Mouse (Mus musculus) heart, embryonic 13.5 days (tissue): ENCODE measurements around the gene Nrtn. TPM values are rescaled to one million over a fixed set of nuclear protein-coding genes. Genes with fewer than 3 reads are reported as not detected.

Source experiments
- ATAC-seq: fragments of 200-750 bp; cut with Nextera tagmentation; 2 replicates; pipeline ENCODE4 v1.8.0; 2017; ENCODE audit warnings: moderate TSS enrichment; ENCODE audit not compliant: insufficient number of reproducible peaks, low FRiP score, low TSS enrichment; ENCODE audit errors: extremely low read depth
- H3K27ac ChIP-seq: fragments of 300-500 bp; sonication (generic); replicated peaks from 2 replicates; pipeline ENCODE4 v1.5.1; 2015; ENCODE audit warnings: moderate library complexity, mild to moderate bottlenecking, inconsistent platforms
- H3K27me3 ChIP-seq: fragments of 300-500 bp; sonication (generic); replicated peaks from 2 replicates; pipeline ENCODE4 v1.6.1; 2015; ENCODE audit warnings: mild to moderate bottlenecking, inconsistent platforms
- H3K36me3 ChIP-seq: fragments of 300-500 bp; sonication (generic); 2 replicates; pipeline ENCODE4 v1.6.1; 2015; ENCODE audit warnings: mild to moderate bottlenecking, inconsistent platforms
- H3K4me1 ChIP-seq: fragments of 300-500 bp; sonication (generic); 2 replicates; pipeline ENCODE4 v1.6.1; 2015; ENCODE audit warnings: inconsistent platforms
- H3K4me2 ChIP-seq: fragments of 300-500 bp; sonication (generic); 2 replicates; pipeline ENCODE4 v1.6.1; 2015; ENCODE audit warnings: inconsistent platforms, mild to moderate bottlenecking, moderate library complexity
- H3K4me3 ChIP-seq: fragments of 300-500 bp; sonication (generic); 2 replicates; pipeline ENCODE4 v1.5.1; 2015; ENCODE audit warnings: moderate library complexity, mild to moderate bottlenecking, inconsistent platforms
- H3K9ac ChIP-seq: fragments of 300-500 bp; sonication (generic); 2 replicates; pipeline ENCODE4 v1.6.1; 2015; ENCODE audit warnings: inconsistent platforms, mild to moderate bottlenecking, moderate library complexity
- H3K9me3 ChIP-seq: fragments of 300-500 bp; sonication (generic); 2 replicates; pipeline ENCODE4 v1.6.1; 2016; ENCODE audit warnings: inconsistent platforms
- WGBS: fragments of 180-500 bp; shearing (Covaris S2); methylation state at CpG from one replicate; pipeline ENCODE4 v1.1.7; 2015; ENCODE audit warnings: mixed read lengths; 5-methylcytosine and 5-hydroxymethylcytosine counted together
- polyA plus RNA-seq: library from polyadenylated mRNA; unstranded; fragments of >200 nt; fragmentation: Nextera tagmentation; extraction: Ambion mirVana; gene quantifications from 2 replicates; pipeline ENCODE4 v1.2.1, GENCODE M21; 2015

Nrtn gene
- polyA plus RNA-seq, 1 experiment from 2014 or later, result 7.9 TPM

DNA sequence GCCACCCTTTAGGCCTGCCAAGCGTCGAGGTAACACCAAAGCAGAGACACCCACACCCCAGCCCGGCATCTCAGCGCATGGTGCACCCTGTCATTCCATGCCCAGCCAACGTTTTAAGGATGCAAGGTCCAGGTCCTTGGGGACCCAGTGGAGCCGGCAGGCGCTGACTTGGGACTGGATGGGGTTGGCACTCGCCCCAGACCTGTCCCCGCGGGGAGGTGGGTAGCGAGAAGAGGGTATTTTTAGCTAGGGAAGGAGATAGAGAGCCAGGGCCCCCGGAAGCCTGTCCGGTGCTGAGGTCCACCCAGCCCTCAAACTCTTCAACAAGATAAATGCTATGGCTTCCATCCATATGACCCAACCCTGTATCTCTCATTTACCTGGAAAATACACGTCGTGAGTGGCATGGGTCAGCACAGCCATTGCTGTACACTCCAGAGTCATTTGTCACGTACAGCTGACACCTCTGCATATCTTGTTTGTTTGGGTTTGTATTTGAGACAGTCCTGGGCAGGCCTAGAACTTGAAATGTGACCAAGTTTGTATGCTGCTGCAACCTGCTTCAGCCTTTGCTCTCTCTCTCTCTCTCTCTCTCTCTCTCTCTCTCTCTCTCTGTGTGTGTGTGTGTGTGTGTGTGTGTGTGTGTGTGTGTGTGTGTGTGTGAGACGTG, 17.1 kb downstream of the Nrtn start:
- peaks cover 24% of the 10 kb centered on the region for H3K27me3 ChIP-seq
- peak; percentile 49; the same call in 1 of the 2 replicates for ATAC-seq
- peaks cover 19% of the 10 kb centered on the region for H3K4me1 ChIP-seq
- peak overlapping the region; percentile 82 for H3K27ac ChIP-seq
- H3K9me3 ChIP-seq, result no peaks in the 10 kb centered on the region
- H3K36me3 ChIP-seq, result no peaks in the 10 kb centered on the region
- peak overlapping the region; percentile 35; the same call in 1 of the 2 replicates for H3K4me2 ChIP-seq
- no peak overlapping the region for H3K4me3 ChIP-seq
- WGBS, result 31% methylated on average over 17 of the region's 17 CpGs
- H3K9ac ChIP-seq, result no peak overlapping the region

DNA sequence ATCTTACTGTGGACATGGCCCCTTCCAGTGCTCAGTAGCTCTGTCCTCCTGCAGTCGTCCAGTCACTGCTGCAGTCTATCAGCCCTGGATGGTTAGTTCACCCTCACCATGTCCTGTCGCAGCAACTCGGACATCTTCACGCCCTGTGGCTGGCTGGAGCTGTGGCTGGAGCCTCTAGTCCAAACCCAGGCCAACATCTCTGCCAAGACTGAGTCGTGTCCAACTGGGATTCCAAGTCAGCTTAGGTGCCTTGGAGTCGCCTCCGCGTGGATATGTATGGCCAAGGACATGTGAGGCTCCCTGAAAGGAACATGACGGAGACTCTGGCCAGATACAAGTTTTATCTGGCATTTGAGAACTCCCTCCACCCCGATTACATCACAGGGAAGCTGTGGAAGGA, 19.1 kb downstream of the Nrtn start:
- H3K4me3 ChIP-seq, result no peak overlapping the region
- peaks cover 19% of the 10 kb centered on the region for H3K4me1 ChIP-seq
- H3K9ac ChIP-seq, result no peak overlapping the region
- no peaks in the 10 kb centered on the region for H3K36me3 ChIP-seq
- H3K4me2 ChIP-seq, result no peak overlapping the region
- no peaks in the 10 kb centered on the region for H3K9me3 ChIP-seq
- no peak overlapping the region for H3K27ac ChIP-seq
- H3K27me3 ChIP-seq, result peaks cover 36% of the 10 kb centered on the region
- no peak for ATAC-seq
- 76% methylated on average over 10 of the region's 10 CpGs for WGBS

DNA sequence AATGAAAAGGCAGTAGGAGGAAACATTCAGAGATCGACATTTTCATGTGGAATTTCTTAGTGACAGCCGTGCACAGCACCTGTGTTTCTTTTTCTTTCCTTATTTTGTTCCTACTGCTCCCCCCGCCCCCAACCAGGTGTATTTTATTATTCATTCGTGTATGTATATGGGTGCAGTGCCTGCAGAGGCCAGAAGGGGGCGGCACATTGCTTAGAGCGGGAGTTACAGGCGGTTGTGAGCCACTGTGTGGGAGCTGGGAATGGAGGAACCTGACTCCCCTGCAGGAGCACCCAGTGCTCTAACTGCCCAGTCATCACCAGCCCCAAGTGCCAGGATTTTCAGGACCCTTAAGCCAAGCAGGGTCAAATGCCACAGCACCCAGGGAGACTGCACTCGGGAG, 20.8 kb downstream of the Nrtn start:
- Histone ChIP-seq H3K9ac (no peak overlapping the region), H3K4me1 (peaks cover 19% of the 10 kb centered on the region), H3K4me2 (no peak overlapping the region), H3K36me3 (no peaks in the 10 kb centered on the region), H3K4me3 (no peak overlapping the region), H3K9me3 (no peaks in the 10 kb centered on the region), H3K27ac (no peak overlapping the region), H3K27me3 (peaks cover 50% of the 10 kb centered on the region)
- ATAC-seq, result no peak
- WGBS, result 41% methylated on average over 8 of the region's 8 CpGs

DNA sequence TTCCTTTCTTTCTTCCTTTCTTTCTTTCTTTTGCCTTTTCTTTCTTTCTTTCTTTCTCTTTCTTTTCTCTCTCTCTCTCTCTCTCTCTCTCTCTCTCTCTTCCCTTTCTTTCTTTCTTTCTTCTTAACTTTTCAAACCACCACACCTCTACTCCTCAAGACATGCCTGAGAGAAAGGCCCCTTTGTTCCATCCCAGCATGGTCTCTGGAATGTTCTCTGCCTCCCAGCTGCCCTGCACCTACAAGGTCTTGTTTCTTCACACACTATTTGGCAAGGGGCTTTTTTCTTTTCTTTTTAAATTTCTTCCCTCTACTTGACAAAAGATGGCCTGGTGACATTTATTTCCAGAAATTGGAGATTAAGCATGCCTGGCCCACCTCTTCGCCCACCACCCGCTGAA, 27.7 kb downstream of the Nrtn start:
- Histone ChIP-seq H3K36me3 (peaks cover 9% of the 10 kb centered on the region), H3K9ac (no peak overlapping the region), H3K4me3 (no peak overlapping the region), H3K4me2 (no peak overlapping the region), H3K27me3 (peaks cover 29% of the 10 kb centered on the region), H3K4me1 (peaks cover 34% of the 10 kb centered on the region), H3K27ac (no peak overlapping the region), H3K9me3 (no peaks in the 10 kb centered on the region)
- ATAC-seq, result no peak
- 45% methylated on average over 2 of the region's 2 CpGs for WGBS

DNA sequence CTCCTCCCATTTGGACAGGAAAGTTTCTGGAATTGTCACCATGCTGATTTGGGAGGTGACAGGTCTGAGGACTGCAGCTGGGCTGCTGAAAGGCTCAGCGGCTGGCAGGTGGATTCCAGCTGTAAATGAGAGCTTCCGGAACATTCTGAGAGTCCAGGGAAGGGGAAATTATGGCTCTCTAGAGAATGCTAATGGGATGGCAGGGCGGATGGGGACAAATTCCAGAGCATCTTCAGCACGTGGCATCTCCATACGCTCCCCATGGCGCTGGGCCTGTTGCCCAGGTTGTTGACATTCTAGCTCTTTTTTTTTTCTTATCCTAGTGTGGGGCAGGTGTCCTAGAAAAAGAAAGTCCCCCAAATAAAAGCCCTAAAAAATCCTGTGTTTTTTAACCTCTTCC, 28.2 kb downstream of the Nrtn start:
- H3K9me3 ChIP-seq, result no peaks in the 10 kb centered on the region
- WGBS, result 54% methylated on average over 6 of the region's 6 CpGs
- H3K4me1 ChIP-seq, result peaks cover 34% of the 10 kb centered on the region
- H3K4me3 ChIP-seq, result no peak overlapping the region
- H3K27ac ChIP-seq, result 0 out of 2 replicates have a peak overlapping the region, but pooled peaks have one; percentile 78
- peaks cover 13% of the 10 kb centered on the region for H3K36me3 ChIP-seq
- no peak overlapping the region for H3K4me2 ChIP-seq
- ATAC-seq, result no peak
- H3K9ac ChIP-seq, result no peak overlapping the region
- peaks cover 27% of the 10 kb centered on the region for H3K27me3 ChIP-seq

DNA sequence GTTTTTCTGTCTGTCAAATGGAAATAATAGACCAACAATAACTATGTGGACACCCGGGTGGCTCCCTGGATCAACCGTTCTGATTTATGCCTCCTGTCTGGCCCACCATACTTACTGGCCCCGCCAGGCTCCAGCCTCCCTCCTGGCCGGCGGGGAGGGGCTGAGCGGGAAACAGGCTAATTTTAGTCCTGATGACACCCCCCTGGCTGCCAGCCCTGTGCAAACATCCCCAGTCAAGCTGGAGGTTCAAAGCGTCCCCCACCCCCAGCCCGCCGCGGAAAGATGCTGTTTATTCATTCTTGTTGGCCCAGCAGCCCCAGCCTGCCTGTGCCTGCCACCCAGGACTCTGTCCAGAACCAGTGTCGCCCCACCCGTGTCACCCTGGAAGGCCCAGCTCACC, 29.2 kb downstream of the Nrtn start:
- Histone ChIP-seq H3K4me3 (peak overlapping the region; percentile 12; the same call in 1 of the 2 replicates), H3K4me2 (peak overlapping the region; percentile 54), H3K27ac (peak overlapping the region; percentile 78), H3K36me3 (peaks cover 23% of the 10 kb centered on the region), H3K27me3 (peaks cover 21% of the 10 kb centered on the region), H3K9me3 (no peaks in the 10 kb centered on the region), H3K9ac (peak overlapping the region; percentile 70), H3K4me1 (peaks cover 40% of the 10 kb centered on the region)
- WGBS, result 8% methylated on average over 12 of the region's 12 CpGs
- peak; percentile 23; the same call in 1 of the 2 replicates for ATAC-seq

DNA sequence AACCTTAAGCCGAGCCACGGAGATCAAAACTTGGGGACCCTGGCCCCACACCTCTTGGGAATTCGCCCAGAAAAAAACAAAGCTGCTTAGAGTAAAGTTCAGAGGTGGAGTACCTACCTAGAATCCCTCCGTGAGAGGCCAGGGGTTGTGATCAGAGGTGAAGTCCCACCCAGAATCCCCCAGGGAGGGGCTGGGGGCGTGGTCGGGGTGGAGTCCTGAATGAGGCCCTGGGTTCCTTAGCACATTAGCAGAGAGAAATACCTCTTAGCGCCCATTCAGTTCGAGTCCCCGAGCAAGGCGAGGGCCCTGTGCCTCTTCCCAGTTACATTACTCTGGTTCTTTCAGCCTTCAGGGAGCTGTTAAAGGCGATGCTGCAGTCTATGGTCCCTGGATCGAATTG, 29.7 kb downstream of the Nrtn start:
- Histone ChIP-seq H3K27me3 (peaks cover 19% of the 10 kb centered on the region), H3K4me3 (peak overlapping the region; percentile 12; the same call in 1 of the 2 replicates), H3K36me3 (peaks cover 28% of the 10 kb centered on the region), H3K27ac (peak overlapping the region; percentile 78), H3K9me3 (no peaks in the 10 kb centered on the region), H3K4me2 (peak overlapping the region; percentile 54), H3K4me1 (peaks cover 45% of the 10 kb centered on the region), H3K9ac (peak overlapping the region; percentile 70)
- 6% methylated on average over 12 of the region's 12 CpGs for WGBS
- ATAC-seq, result no peak

DNA sequence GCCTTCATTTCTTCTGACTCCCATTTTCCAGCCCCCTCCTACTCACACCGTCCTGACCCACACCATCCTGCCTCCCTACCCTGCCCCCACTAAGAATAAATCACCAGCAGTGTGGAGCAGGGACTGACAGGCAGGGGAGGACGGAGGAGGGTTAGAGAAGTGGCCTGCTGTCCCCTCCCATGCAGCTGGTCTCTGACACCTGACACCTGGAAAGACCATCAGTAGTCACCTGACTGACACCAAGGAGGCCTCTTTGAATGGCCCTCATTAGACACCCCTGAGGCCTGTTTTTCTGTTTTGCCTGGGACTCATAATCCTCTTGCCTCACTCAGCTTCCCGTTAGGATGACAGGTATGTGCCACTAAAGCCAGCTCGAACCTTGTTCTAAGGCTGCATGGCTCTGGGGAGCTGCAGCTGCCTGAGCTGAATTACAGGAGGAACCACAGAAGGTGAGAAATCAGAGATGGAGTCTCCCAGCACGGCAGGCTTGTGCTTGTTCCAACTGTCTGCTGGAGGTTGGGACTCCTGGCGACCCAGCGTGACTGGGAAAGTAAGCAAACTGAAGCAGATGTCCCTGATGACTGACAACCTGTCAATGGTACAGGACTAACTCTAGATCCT, 30.2 kb downstream of the Nrtn start:
- Histone ChIP-seq H3K4me3 (no peak overlapping the region; the same call in 1 of the 2 replicates), H3K4me2 (peak overlapping the region; percentile 54), H3K9me3 (no peaks in the 10 kb centered on the region), H3K36me3 (peaks cover 33% of the 10 kb centered on the region), H3K27me3 (peaks cover 15% of the 10 kb centered on the region), H3K27ac (peak overlapping the region; percentile 78), H3K4me1 (peaks cover 48% of the 10 kb centered on the region), H3K9ac (peak overlapping the region; percentile 70)
- 15% methylated on average over 7 of the region's 7 CpGs for WGBS
- no peak for ATAC-seq

DNA sequence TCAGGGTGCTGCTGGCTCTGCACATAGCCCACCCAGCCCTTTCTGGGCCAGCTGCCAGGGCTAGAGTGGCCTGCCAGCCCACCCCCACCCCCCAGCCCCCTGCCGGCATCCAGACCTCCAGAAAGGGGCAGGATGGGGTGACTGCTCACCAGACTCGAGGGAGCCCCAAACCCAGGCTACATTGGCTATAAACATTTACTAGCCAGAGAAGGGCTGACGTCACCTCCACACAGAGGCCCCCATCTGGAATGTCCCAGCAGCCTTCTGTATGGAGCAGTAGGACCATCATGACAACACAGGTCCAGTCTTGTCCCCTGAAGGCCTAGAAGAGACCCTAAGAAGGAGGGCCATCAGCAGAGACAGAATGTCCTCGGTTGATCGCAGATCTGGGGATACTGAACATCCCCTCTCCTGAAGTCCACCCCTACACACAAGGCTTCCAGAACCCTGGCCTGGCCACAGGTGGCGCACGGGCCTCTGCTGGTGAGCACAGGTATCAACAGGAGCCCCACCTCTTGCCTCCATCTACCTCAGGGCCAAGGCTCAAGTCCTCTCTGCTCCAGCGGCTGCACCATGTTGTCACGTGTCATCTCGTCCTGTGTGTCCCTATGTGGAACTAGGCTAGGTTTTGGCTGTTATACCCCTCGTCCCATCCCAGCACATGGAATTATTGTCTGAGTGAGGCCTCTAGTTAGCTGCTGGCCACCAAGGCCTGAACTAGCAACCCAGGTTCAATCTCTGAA, 33.7 kb downstream of the Nrtn start:
- no peaks in the 10 kb centered on the region for H3K27me3 ChIP-seq
- no peaks in the 10 kb centered on the region for H3K9me3 ChIP-seq
- ATAC-seq, result no peak
- peak overlapping the region; percentile 33 for H3K9ac ChIP-seq
- no peak overlapping the region for H3K4me2 ChIP-seq
- H3K36me3 ChIP-seq, result peaks cover 50% of the 10 kb centered on the region
- no peak overlapping the region for H3K4me3 ChIP-seq
- WGBS, result 79% methylated on average over 11 of the region's 11 CpGs
- H3K4me1 ChIP-seq, result peaks cover 54% of the 10 kb centered on the region
- H3K27ac ChIP-seq, result no peak overlapping the region

DNA sequence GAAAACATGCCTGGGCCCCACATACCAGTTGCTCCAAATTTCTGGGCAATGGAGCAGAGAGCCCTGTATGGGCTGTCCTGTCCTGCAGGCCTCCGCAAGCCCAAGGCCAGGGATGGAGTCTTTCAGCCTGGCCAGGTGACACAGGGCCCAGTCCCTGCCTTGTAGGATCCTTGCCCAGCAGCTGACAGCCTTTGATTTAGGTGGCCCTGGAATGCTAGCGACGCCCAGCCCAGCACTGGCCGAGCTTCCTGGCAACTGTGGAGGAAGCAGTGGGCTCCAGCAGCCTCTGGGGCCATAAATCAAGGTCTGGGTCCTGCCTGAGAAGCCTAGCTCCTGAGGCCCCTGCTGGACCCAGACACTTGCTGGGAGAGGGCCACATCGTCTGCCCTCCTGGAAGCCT, 34.9 kb downstream of the Nrtn start:
- Histone ChIP-seq H3K27ac (no peak overlapping the region), H3K36me3 (peaks cover 50% of the 10 kb centered on the region), H3K9me3 (no peaks in the 10 kb centered on the region), H3K27me3 (no peaks in the 10 kb centered on the region), H3K4me1 (peaks cover 47% of the 10 kb centered on the region), H3K4me2 (no peak overlapping the region), H3K4me3 (no peak overlapping the region), H3K9ac (no peak overlapping the region)
- WGBS, result 82% methylated on average over 5 of the region's 5 CpGs
- no peak for ATAC-seq

DNA sequence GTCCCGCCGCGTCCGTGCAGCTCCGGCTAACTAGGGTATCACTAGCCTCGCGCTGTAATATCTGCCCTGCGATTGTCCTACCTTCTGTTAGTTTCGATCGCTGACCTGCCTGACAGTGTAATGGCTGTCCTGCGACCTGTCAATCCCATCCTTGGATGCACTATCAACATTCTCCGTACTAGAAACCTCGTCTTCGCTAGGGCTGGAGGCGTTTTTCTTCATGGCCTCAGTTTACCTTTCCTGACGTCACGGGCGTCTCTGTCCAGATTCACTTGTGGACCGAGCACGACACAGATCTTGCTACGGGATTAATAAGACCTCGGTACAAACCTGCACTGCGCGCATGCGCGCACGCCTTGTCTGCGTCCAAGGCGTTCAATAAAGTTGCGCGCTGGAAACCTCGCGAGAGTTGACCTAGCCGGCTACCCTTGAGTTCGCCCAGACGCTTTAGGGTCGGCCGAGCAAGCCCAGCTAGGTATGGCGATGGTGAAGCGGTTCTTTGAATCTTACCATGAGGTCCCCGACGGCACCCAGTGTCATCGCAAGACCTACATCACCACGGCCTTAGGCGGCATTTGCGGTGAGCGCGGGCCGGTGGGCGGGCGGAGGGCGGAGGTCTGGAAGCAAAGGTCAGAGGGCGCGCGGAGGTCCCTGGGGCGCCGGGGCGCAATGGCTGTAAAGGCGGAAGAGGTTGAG, 39.8 kb downstream of the Nrtn start, which contains the start of the genes Ndufa11 and Vmac:
Gene Ndufa11 (plus strand): TSS at position 405 of the 696 bp plus-strand sequence.
Gene Vmac (minus strand): TSS at position 660 of the 696 bp plus-strand sequence.
- under 1% methylated on average over 59 of the region's 59 CpGs for WGBS
- H3K27ac ChIP-seq, result peak within 1 kb of the TSS; percentile 81
- peak; percentile 63 for ATAC-seq

More for the DNA sequence above, 39.8 kb downstream of the Nrtn start, which contains the start of the genes Ndufa11 and Vmac:
- H3K4me1 ChIP-seq, result peaks cover 45% of the 10 kb centered on the region
- H3K4me2 ChIP-seq, result peak within 1 kb of the TSS; percentile 87
- peaks cover 30% of the 10 kb centered on the region for H3K36me3 ChIP-seq
- H3K27me3 ChIP-seq, result no peaks in the 10 kb centered on the region
- H3K9me3 ChIP-seq, result no peaks in the 10 kb centered on the region
- peak within 1 kb of the TSS; percentile 92 for H3K9ac ChIP-seq
- peak within 1 kb of the TSS; percentile 71 for H3K4me3 ChIP-seq
